Mouse (Mus musculus) cerebral cortex, adult 2 months (tissue): ENCODE data around the gene Pofut1.

ENCODE experiments used
- WGBS: fragments of 180-500 bp; shearing (Covaris S2); methylation state at CpG from one replicate; pipeline ENCODE4 v1.1.7; 2018; 5-methylcytosine and 5-hydroxymethylcytosine counted together

Pofut1 gene

DNA sequence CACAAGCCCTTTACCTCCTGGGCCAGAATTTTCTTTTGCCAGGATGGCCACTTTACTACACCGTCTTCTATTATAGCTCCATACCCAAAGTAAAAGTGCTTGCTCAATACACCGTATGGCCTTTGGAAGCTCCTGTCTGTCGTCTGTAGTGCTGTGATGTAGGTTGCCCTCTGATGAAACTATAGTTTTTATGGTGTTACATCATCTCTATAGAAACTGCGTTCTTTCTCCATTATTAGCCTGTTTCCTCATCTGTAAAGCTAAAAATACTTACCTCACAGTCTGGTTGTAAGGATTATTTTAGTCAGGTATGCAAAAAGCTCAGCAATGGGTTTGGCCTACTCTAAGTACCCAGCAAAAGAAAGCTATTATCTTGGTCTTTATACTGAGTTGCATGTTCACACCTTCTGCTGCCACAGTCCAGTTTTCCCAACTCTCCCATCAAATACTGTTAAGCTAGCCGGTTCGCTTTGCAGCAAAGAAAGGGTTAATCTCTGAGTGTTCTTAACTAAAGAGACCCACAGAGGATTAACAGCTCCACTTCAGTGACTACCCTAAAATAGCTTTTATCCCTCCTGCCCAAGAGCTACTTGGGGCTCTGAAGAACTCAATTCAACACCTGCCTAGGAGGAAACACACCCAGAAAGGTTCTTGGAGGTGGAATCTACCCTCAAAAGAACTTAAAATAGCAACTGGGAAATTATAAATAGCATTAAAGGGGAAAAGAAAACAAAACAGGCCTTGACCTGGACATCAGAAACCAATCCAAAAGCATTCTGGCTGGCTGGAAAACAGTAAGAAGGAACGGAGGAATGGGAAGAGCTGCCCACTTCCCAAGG, 2.1 kb upstream of the Pofut1 start:
- WGBS, result 39% methylated on average over 7 of the region's 7 CpGs

DNA sequence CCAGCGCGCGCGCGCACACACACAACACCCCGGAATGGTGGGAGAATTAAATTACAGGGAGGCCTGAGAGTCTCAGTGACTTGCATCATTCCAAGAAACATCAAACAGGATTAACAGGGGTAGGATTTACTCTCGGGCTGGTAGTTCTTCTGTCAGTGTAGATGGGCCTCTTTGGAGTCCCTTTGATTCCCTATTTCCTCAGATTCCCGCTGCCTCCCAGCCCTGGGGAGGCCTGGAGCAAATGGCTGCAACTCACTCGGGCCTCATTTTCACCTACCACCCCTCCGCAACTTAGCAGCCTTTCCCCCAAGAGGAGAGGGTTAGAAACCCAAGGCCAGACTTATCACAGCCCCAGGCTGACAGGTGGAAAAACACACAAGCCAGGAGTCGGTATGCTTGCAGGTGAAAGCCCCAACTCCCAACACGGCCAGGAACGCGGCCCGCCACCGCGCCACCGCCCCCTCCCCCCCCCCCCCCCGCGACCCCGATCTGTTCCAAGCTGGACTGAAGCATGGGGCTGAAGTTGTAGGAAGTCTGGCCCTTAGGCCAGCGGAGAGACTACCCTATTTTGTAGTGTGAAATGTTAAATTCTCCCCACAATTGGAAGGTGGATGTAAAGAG, 1.4 kb upstream of the Pofut1 start:
- 8% methylated on average over 22 of the region's 22 CpGs for WGBS

DNA sequence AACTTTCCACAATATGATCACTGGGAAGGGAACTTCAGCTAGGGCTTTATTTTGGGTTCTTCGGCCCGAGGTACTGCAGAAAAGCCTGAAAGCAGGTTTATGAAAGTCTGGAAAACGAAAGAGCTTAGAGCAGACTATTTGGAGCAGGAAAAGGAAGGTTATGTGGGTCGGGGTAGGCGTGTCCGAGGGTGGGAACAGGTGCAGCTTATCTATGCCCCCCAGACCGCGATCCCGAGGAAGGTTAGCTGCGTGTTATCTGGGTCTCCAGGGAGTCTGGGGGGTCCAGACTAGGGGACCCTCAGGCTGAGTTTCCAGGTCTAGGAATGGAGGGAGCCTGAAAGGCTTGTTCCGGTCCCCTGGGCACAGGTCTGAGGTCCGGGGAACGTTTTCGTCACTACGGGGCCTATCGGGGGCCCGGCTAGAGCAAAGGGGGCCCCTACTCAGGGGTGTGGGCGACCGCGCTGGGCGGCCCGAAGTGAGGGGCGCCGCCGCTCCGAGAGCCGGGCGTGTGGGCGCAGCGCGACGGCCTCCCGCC, 565 bp upstream of the Pofut1 start:
- WGBS, result under 1% methylated on average over 31 of the region's 33 CpGs

DNA sequence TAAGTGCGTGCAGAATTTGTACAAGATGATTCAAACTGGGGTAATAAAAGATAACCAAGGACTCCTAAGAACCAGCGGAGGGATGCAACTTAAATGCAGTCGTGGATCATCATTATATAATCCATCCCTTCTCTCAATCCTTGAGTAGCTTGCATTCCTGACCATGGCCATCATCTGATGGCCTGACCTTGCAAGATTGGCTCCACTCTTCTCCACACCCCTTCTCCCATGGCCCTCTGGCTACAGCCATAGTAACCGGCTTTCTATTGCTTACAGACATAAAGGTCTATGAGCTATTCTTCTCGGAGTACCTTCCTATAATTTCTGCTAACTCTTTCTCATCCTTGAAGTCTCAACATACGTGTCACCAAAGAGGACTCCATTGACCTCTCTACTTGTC, 823 bp downstream of the Pofut1 start:
- WGBS, result 52% methylated on average over 6 of the region's 6 CpGs

DNA sequence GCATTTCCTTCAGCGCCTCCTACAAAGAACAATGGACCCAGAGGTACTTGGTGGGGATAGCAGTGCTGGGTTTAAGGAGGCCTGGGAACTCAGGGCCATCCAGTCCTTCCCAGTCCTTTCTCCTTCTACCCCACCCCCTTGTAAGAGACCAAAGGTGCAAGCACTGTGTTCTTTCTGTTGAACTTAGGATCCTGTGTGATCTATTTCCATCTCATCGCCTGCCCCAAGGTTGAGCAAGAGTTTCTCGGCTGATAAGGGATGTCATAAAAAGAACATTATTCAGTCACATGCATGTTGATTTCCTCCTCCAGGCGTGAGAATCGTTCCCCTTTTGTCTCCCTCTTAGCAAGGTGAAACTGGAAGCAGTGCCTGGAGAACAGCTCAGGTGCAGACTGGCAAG, 8.4 kb downstream of the Pofut1 start:
- 75% methylated on average over 5 of the region's 5 CpGs for WGBS

DNA sequence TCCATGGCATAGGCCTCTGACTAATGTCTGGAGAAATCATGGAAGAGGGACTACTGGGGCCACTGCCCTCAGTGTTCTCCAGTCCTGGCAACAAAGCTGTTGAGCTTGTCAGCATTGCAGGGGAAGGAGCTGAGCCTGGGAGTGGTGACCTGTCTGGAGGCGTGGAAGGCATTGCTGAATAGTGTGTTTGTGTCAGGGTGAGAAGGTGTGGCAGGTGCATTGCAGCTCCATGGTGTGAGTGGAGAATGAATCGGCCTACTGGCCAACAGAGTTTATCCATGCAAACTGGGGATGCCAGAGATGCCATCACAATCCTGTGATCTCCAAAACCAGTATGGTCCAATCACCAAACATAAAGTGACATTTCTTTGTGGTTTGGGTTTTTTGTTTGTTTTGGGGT, 15.3 kb downstream of the Pofut1 start:
- 88% methylated on average over 2 of the region's 2 CpGs for WGBS

DNA sequence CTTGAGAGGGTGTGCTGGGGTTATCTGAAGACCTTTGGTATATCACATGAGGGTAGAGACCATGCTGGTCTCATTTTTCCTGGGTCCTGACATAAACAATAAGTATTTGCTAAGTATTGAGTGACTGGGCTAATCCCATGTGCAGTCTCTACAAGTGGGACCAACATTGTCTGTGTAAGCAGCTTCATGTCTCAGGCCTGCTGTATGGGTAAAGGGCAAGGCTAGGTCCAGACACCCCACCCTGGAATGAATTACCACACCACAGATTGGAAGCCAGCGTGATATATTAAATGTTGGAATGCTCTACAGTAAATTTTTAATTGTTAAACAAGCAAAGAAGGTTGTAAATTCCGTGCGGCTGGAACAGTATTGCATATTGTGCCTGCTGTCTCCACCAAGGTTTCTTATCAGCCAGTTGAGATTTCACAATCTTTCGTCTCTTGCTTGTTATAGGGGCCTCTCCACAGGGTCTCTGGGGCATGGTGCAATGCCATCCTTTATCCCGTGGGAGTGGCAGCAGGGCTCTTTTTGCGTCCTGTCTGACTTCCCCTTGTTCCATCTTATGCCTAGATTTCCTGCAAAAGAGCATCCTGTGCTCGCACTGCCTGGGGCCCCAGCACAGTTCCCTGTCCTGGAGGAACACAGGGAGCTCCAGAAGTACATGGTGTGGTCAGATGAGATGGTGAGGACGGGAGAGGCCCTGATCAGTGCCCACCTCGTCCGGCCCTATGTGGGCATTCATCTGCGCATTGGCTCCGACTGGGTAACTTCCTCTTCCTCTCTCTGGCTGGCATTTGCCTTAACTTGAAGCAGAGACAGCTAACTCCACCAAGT, 17.9 kb downstream of the Pofut1 start:
- 85% methylated on average over 12 of the region's 12 CpGs for WGBS

DNA sequence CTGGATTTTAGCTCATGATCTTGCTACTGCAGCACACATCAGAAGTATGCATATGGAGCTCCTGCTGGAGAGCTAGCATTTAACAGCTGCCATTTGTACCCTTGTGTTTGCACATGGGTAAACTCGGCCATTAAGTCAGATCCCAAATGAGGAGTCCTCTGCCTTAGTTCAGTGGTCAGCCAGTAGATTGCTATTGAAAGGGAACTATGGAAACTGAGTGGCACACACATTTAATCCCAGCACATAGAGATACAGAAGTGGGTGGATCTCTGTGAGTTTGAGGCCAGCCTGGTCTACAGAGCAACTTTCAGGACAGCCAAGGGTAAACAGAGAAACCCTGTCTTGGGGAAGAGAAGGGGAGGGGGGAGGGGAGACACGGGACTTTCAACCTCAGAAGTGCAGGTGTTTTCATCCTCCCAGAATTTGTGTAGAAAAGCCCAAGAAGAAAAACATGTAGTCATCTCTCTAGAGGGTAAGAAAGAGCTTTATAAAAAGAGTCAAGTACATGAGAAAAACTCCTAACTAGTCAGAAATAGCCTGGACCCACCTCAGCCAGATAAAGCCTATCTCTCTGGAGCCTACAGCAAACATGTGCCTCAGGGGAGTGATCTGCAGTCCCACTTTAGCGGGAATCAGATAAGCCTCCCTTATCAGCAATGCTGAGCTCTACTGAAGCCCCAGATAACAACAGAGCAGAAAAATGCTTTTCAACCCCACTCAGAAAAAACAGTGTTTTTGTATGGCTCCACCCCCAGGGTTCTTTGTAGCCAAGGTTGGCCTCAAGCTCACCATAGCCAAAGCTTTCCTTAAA, 18.7 kb downstream of the Pofut1 start:
- WGBS, result 79% methylated on average over 3 of the region's 3 CpGs

DNA sequence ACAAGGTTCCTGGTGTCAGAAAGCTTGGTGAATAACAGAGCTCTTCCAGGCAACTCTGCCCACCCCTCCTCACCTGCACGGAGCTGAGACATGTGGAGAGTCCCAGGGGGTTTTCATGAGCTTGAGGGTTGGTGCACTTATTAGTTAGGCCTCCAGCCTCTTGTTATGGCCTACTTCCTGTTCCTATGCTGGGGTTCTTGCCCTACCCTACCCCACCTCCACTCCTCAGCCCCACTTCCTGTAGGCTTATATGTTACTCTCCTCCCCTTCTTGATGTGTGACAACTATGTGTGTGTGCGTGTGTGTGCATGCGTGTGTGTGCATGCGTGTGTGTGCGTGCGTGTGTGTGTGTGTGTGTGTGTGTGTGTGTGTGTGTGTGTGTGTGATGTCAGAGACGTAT, 21.7 kb downstream of the Pofut1 start:
- WGBS, result 92% methylated on average over 7 of the region's 7 CpGs

DNA sequence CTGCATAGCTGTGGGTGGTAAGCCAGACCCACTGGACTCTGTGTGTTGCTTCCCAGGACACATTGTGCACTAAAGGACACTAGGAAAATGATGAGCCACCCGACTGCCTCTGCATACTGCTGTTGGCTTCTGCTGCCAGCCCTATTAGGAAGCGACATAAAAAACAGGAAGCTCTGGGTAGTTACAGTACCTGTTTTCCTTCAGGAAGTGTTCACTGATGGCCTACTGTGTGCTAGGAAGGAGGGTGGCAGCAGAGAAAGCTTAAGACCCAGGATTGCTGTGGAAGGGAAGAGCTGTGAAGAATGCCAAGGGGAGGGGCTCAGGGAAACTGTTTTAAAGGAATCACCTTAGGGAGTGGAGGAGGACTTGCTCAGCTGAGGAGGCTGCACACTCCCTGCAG, 26.0 kb downstream of the Pofut1 start:
- 71% methylated on average over 2 of the region's 2 CpGs for WGBS

DNA sequence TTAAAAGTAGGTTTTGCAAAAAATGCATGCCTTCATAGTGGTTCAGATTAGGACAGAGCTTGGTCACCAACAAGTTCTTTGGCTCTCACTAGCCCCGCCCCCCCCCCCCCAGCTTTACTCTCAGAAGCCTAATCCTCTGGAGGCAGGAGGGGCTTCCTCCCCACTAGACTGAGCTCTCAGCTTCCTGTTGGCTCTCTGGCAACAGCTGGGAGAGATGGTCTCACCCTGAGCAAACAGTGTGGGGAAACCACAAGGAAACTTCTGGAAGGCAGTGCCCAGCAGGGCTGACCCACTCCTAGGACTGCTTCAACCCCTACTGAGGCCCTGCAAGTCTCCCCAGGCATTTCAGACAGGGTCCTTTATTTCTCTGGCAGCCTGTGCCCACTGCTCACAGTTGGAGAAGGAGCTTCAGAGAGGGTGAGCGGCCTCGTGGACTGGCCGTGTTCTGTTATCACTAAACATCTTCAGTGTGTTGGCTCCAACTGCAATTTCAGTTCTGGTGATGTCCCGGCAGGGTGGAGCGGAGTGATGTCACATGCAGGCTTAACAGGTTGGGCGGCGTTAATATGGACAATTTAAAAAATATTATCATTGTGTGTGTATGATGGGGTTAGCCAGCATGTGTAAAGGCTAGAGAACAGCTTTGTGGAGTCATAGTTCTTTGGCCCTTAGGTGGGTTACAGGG, 29.0 kb downstream of the Pofut1 start:
- 70% methylated on average over 8 of the region's 8 CpGs for WGBS

DNA sequence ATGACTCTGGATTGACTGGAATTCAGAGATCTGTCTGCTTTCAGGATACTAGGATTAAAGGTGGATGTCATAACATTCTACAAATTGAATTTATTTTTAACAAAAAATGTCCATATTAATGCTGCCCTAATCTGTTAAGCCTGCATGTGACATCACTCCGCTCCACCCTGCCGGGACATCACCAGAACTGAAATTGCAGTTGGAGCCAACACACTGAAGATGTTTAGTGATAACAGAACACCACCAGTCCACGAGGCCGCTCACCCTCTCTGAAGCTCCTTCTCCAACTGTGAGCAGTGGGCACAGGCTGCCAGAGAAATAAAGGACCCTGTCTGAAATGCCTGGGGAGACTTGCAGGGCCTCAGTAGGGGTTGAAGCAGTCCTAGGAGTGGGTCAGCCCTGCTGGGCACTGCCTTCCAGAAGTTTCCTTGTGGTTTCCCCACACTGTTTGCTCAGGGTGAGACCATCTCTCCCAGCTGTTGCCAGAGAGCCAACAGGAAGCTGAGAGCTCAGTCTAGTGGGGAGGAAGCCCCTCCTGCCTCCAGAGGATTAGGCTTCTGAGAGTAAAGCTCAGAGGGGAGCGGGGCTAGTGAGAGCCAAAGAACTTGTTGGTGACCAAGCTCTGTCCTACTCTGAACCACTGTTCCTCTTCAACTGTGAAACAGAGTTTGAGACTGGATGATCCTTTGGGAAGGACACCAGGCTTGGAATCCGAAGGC, 33.0 kb downstream of the Pofut1 start:
- 82% methylated on average over 6 of the region's 6 CpGs for WGBS

DNA sequence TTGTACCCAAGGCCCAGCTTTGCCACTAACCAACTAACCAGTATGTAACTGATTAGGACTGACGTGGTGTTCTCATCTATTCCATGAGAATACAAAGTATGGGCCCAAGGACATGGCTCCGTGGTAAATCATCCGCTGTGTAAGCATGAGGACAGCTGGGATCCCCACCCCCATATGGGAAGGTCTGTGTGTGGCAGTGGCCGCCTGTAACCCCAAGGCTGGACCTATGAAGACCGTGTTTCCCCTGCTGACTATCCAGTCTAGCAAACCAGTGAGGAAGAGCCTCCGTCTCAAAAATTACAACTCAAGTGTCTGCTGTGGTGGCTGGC, 33.5 kb downstream of the Pofut1 start:
- 78% methylated on average over 6 of the region's 6 CpGs for WGBS

DNA sequence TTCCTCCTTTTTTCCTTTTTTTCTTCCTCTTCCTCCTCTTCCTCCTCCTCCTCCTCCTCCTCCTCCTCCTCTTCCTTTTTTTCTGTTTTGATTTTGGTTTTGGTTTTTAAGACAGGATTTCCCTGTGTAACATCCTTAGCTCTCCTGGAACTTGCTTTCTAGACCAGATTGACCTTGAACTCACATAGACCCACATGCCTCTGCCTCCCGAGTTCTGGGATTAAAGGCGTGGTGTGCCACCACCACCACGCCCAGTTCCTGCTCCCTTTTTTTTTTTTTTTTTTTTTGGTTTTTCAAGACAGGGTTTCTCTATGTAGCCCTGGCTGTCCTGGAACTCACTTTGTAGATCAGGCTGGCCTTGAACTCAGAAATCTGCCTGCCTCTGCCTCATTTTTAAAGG, 34.2 kb downstream of the Pofut1 start:
- 88% methylated on average over 3 of the region's 3 CpGs for WGBS

DNA sequence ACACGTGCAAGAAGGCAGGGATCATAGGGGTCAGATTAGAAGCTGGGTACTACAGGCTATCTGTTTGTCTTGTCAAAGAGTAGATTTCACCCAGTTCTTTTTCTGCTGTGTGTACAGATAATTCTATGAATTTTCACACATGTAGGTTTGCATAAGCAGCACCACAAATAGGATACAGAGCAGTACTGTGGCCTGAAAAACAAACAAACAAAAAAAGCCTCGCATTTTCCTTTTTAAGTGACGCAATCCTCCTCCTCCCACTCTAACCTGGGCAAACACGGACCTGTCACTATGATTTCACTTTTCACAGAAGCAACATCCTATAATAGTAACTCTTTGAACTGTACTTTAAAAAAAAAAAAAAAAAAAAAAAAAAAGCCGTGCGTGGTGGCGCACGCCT, 35.1 kb downstream of the Pofut1 start:
- 85% methylated on average over 8 of the region's 8 CpGs for WGBS

DNA sequence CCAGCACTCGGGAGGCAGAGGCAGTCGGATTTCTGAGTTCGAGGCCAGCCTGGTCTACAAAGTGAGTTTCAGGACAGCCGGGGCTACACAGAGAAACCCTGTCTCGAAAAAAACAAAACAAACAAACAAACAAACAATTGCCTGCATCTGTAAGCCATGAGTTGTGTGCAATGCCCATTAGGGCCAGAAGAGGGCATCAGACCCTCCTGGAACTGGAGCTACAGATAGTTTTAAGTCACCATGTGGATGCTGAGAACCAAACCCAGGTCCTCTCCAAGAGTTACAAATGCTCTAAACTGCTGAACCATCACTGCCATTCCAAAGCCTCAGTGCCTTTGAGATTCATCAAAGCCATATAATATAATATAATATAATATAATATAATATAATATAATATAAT, 35.5 kb downstream of the Pofut1 start:
- 95% methylated on average over 5 of the region's 5 CpGs for WGBS

DNA sequence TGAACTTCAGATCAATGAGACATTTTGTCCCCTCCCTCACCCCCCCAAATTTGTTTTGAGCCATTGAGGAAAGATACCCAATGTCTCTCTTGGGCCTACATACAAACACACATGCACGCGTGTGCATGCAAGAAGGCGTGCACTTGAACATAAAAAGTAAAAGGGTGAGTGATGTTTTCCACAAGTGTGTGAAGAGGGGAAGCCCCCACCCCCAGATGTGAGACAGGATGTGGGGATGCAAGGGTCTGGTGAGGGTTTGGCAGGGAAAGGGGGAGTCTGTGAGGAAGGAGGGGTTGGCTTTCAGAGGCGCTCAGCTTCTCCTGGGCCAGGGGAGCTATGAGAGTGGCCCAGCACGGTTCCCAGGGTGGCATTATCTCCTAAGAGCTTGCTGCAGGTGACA, 37.0 kb downstream of the Pofut1 start:
- 94% methylated on average over 5 of the region's 5 CpGs for WGBS

DNA sequence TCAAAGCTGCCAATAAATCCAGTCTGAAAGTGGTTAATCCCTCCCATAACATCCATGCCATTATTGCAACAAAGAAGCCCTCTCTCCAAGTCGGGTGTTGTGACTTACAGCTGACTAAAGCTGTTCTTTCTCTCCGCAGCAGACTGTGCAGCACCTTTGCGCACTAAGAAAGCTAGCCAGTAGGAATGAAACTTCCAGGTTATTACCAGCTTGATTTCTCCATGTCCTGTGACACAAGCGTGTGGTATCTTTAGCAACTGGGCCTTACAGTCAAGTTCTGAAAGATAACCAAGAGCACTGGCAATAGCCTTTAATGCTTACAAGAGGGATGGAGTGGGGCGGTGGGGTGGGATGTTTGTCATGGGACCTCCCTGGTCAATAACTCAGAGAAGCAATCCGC, 42.6 kb downstream of the Pofut1 start:
- WGBS, result 90% methylated on average over 6 of the region's 6 CpGs

DNA sequence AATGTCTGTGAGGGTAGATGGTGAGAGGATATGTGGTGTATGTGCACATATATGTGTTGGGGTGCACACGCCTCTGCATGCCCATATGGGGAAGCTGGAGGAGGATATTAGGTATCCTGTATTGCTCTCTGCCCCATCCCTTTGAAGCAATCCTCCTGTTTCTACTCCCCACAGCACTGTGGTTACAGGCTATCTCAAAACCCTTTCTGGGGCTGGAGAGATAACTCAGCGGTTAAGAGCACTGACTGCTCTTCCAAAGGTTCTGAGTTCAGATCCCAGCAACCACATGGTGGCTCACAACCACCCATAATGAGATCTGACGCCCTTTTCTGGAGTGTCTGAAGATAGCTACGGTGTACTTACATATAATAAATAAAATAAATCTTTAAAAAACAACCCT, 45.2 kb downstream of the Pofut1 start:
- 96% methylated on average over 4 of the region's 4 CpGs for WGBS

DNA sequence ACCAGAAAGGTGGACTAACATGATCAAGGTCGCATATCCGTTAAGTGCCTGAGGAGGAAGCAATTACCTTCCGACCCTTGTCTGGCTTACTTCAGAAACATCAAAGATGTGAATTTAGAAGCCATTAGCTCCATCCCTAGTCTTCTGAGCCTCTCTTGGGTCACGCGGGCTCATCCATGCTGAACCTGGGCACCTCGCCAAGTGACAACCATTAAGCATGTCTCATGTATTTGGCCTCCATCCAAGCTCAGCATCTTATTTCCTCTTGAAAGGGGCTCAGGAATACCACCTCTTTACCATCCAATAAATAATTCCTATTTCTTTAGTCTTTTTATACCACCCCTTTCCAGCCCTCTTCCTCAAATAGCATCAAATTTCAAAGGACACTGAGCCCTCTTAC, 46.5 kb downstream of the Pofut1 start:
- WGBS, result 26% methylated on average over 6 of the region's 6 CpGs
